Mouse (Mus musculus) adrenal gland, postnatal 14 days (tissue): ENCODE measurements around the gene Catsperz. TPM values are rescaled to one million over a fixed set of nuclear protein-coding genes. Genes with fewer than 3 reads are reported as not detected.

ENCODE experiments used
- DNase-seq: peaks from one replicate; pipeline ENCODE4 v3.0.0; 2021; ENCODE audit warnings: mixed read lengths
- total RNA-seq: library from RNA; stranded (reverse); gene quantifications from 2 replicates; pipeline ENCODE4 v1.2.3, GENCODE M21; 2021

The Catsperz gene
- total RNA-seq, 1 experiment from 2014 or later, result not detected

- no peak for DNase-seq
Measured at GRCm38 (mm10) chr19:6943709-6944108, 18.5 kb upstream of the Catsperz start.

- no peak for DNase-seq
Measured at GRCm38 (mm10) chr19:6942764-6943163, 17.6 kb upstream of the Catsperz start.

- peak; percentile 98 for DNase-seq
Measured at GRCm38 (mm10) chr19:6942249-6942691, 17.1 kb upstream of the Catsperz start, which contains the start of gene Gpr137. Gene Gpr137, minus strand, starts transcription at chr19:6942480.

- peak; percentile 97 for DNase-seq
Measured at GRCm38 (mm10) chr19:6941372-6942248, 16.4 kb upstream of the Catsperz start, which contains the start of gene Bad. Gene Bad, plus strand, starts transcription at chr19:6941861.

GRCm38 (mm10) chr19:6940396-6941351 lies 15.5 kb upstream of the Catsperz start:
- no peak for DNase-seq

GRCm38 (mm10) chr19:6939106-6940002 lies 14.2 kb upstream of the Catsperz start:
- no peak for DNase-seq

GRCm38 (mm10) chr19:6937541-6938465 lies 12.6 kb upstream of the Catsperz start:
- DNase-seq, result no peak

- no peak for DNase-seq
Measured at GRCm38 (mm10) chr19:6936299-6936698, 11.1 kb upstream of the Catsperz start.

- no peak for DNase-seq
Measured at GRCm38 (mm10) chr19:6934195-6934977, 9.2 kb upstream of the Catsperz start, which contains the start of gene Kcnk4. Gene Kcnk4, minus strand, starts transcription at chr19:6934515.

- DNase-seq, result peak; percentile 62
Measured at GRCm38 (mm10) chr19:6933436-6934194, 8.4 kb upstream of the Catsperz start.

- DNase-seq, result no peak
Measured at GRCm38 (mm10) chr19:6933102-6933435, 7.9 kb upstream of the Catsperz start.

- DNase-seq, result no peak
Measured at GRCm38 (mm10) chr19:6932018-6932417, 6.8 kb upstream of the Catsperz start.

GRCm38 (mm10) chr19:6931002-6931401 lies 5.8 kb upstream of the Catsperz start:
- no peak for DNase-seq

- no peak for DNase-seq
Measured at GRCm38 (mm10) chr19:6928080-6928479, 2.9 kb upstream of the Catsperz start.

- peak; percentile 64 for DNase-seq
Measured at GRCm38 (mm10) chr19:6926559-6927255, 1.5 kb upstream of the Catsperz start.

GRCm38 (mm10) chr19:6925611-6926329 lies 590 bp upstream of the Catsperz start:
- no peak for DNase-seq
